ENCODE assay signal across 8 mouse cellular contexts in the genomic region with DNA sequence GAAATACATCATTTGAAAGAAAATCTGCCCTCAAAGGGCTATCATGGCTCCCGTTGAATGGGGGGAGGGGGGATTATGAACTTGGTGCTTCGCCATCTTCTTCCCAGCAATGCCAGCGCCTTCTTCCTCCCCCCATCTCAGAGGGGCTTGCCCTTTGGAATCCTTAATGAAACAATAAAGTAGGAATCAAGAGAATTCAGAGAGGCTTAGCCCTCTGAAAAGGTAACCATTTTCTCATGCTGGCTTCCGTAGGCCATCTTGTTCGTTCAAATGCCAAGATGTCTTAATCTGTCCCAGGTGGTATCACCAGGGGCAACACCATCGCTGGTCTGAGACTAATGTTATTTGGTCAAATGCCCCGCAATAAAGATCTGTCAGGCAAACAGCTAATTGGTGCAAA. TPM values are rescaled to one million over a fixed set of nuclear protein-coding genes. Genes with fewer than 3 reads are reported as not detected.
DNase-seq lines count a peak whose midpoint lies in the region; ATAC-seq and TF ChIP-seq lines count a peak whose summit lies in the region.

No protein-coding gene starts in this region.

- TF ChIP-seq POLR2A in cortical plate, adult 2 months (IDR thresholded peaks at IDR 0.05; ENCODE audit: extremely low read depth, insufficient read depth, low read length) = no peak
- TF ChIP-seq POLR2A in thymus, adult 2 months (IDR thresholded peaks at IDR 0.05; ENCODE audit: control insufficient read depth, extremely low read depth, insufficient read depth, low read length, poor library complexity) = no peak

- 0 out of 2 replicates have a peak, but pooled peaks cover 4% of the 10 kb centered on the region for H3K4me1 ChIP-seq in heart, postnatal 0 days (ENCODE audit: control insufficient read depth, insufficient read depth)
- peaks cover 9% of the 10 kb centered on the region; the same call in 1 of the 2 replicates for H3K4me1 ChIP-seq in cortical plate, adult 2 months (ENCODE audit: control insufficient read depth, insufficient read depth, low read length)
- H3K4me1 ChIP-seq in hindbrain, embryonic 11.5 days (replicated peaks; ENCODE audit: control insufficient read depth, insufficient read depth, low read length) = 0 out of 2 replicates have a peak, but pooled peaks cover 3% of the 10 kb centered on the region
- peaks cover 34% of the 10 kb centered on the region for H3K4me1 ChIP-seq in midbrain, embryonic 16.5 days (ENCODE audit: control insufficient read depth, insufficient read depth, low read length)
- peaks cover 9% of the 10 kb centered on the region for H3K4me1 ChIP-seq in thymus, adult 2 months (replicated peaks; ENCODE audit: control insufficient read depth, insufficient read depth, low read length)

- H3K36me3 ChIP-seq in heart, postnatal 0 days (replicated peaks; ENCODE audit: control insufficient read depth, insufficient read depth, low read length) = no peaks in the 10 kb centered on the region
- H3K36me3 ChIP-seq in hindbrain, embryonic 11.5 days (ENCODE audit: control insufficient read depth, insufficient read depth, low read length) = no peaks in the 10 kb centered on the region
- no peaks in the 10 kb centered on the region for H3K36me3 ChIP-seq in midbrain, embryonic 16.5 days (ENCODE audit: control insufficient read depth, insufficient read depth, low read length)
- H3K36me3 ChIP-seq in thymus, adult 2 months (ENCODE audit: control insufficient read depth, insufficient read depth, low read length) = no peaks in the 10 kb centered on the region

- H3K27ac ChIP-seq in heart, postnatal 0 days (ENCODE audit: low read depth) = no peak overlapping the region
- peak overlapping the region; percentile 55; the same call in 1 of the 2 replicates for H3K27ac ChIP-seq in cortical plate, adult 2 months (ENCODE audit: insufficient read depth, low read length)
- H3K27ac ChIP-seq in hindbrain, embryonic 11.5 days (ENCODE audit: low read depth, low read length) = peak overlapping the region; percentile 95
- peak overlapping the region; percentile 100 for H3K27ac ChIP-seq in midbrain, embryonic 16.5 days (ENCODE audit: low read length)
- no peak overlapping the region for H3K27ac ChIP-seq in thymus, adult 2 months (ENCODE audit: control insufficient read depth, insufficient read depth, low read length)

- no peak for TF ChIP-seq CTCF in heart, postnatal 0 days (IDR thresholded peaks at IDR 0.05; ENCODE audit: low read depth)
- no peak for TF ChIP-seq CTCF in cortical plate, adult 2 months (IDR thresholded peaks at IDR 0.05; ENCODE audit: extremely low read depth, insufficient read depth, low read length)
- no peak for TF ChIP-seq CTCF in thymus, adult 2 months (IDR thresholded peaks at IDR 0.05; ENCODE audit: borderline replicate concordance, control insufficient read depth, extremely low read depth, insufficient read depth, low read length, poor library complexity)

- peaks cover 15% of the 10 kb centered on the region for H3K27me3 ChIP-seq in heart, postnatal 0 days (ENCODE audit: control insufficient read depth, insufficient read depth, low read length)
- H3K27me3 ChIP-seq in hindbrain, embryonic 11.5 days (ENCODE audit: control insufficient read depth, insufficient read depth, low read length) = no peaks in the 10 kb centered on the region
- no peaks in the 10 kb centered on the region for H3K27me3 ChIP-seq in midbrain, embryonic 16.5 days (ENCODE audit: control insufficient read depth, insufficient read depth, low read depth, low read length)
- H3K27me3 ChIP-seq in thymus, adult 2 months (ENCODE audit: control insufficient read depth, insufficient read depth, low read length) = no peaks in the 10 kb centered on the region

- no peaks in the 10 kb centered on the region for H3K9me3 ChIP-seq in heart, postnatal 0 days (replicated peaks; ENCODE audit: control insufficient read depth, low read length)
- H3K9me3 ChIP-seq in hindbrain, embryonic 11.5 days (ENCODE audit: control insufficient read depth, low read length) = no peaks in the 10 kb centered on the region
- no peaks in the 10 kb centered on the region for H3K9me3 ChIP-seq in midbrain, embryonic 16.5 days (replicated peaks; ENCODE audit: control insufficient read depth, low read length, poor library complexity, severe bottlenecking)

- H3K9ac ChIP-seq in heart, postnatal 0 days (replicated peaks; ENCODE audit: low read depth, low read length) = no peak overlapping the region
- H3K9ac ChIP-seq in hindbrain, embryonic 11.5 days (ENCODE audit: low read depth, low read length) = peak overlapping the region; percentile 99
- peak overlapping the region; percentile 100 for H3K9ac ChIP-seq in midbrain, embryonic 16.5 days (ENCODE audit: low read depth, low read length)

- peak overlapping the region; percentile 70 for H3K4me2 ChIP-seq in heart, postnatal 0 days (ENCODE audit: low read depth, low read length)
- peak overlapping the region; percentile 51 for H3K4me2 ChIP-seq in hindbrain, embryonic 11.5 days (replicated peaks; ENCODE audit: low read depth, low read length)
- H3K4me2 ChIP-seq in midbrain, embryonic 16.5 days (ENCODE audit: low read length) = peak overlapping the region; percentile 74

- DNase-seq in heart, postnatal 0 days (ENCODE audit: low spot score) = no peak
- DNase-seq in heart, postnatal 4 days = no peak
- peak; percentile 69 for DNase-seq in hindbrain, embryonic 11.5 days (ENCODE audit: low spot score)
- DNase-seq in thymus, adult 2 months = no peak
- DNase-seq in adrenal gland, adult 2 months = no peak
- DNase-seq in layer of hippocampus, adult 18-20 months (ENCODE audit: low spot score in 2 of 2) = no peak

- WGBS in heart, postnatal 0 days = 77% methylated on average over 7 of the region's 7 CpGs
- 20% methylated on average over 7 of the region's 7 CpGs for WGBS in hindbrain, embryonic 11.5 days
- 5% methylated on average over 7 of the region's 7 CpGs for WGBS in midbrain, embryonic 16.5 days
- 91% methylated on average over 7 of the region's 7 CpGs for WGBS in thymus, adult 2 months

- no peak for TF ChIP-seq EP300 in heart, postnatal 0 days (IDR thresholded peaks at IDR 0.05; ENCODE audit: low read depth)

- no peak for ATAC-seq in heart, postnatal 0 days (ENCODE audit: insufficient read depth, low read depth)
- no peak for ATAC-seq in hindbrain, embryonic 11.5 days (ENCODE audit: low FRiP score)
- ATAC-seq in midbrain, embryonic 16.5 days = no peak

- 0 out of 2 replicates have a peak overlapping the region, but pooled peaks have one; percentile 66 for H3K4me3 ChIP-seq in heart, postnatal 0 days (ENCODE audit: low read depth, low read length)
- H3K4me3 ChIP-seq in cortical plate, adult 2 months (ENCODE audit: insufficient read depth, low read length) = peak overlapping the region; percentile 77
- peak overlapping the region; percentile 92 for H3K4me3 ChIP-seq in hindbrain, embryonic 11.5 days (ENCODE audit: low read depth, low read length)
- peak overlapping the region; percentile 84 for H3K4me3 ChIP-seq in midbrain, embryonic 16.5 days (ENCODE audit: low read depth, low read length)
- no peak overlapping the region for H3K4me3 ChIP-seq in thymus, adult 2 months (ENCODE audit: control insufficient read depth, insufficient read depth, low read length)

RNA-seq across cellular contexts. Expression of a gene that starts 2.1 kb away (rescaled TPM):
- 2.9 and 7.9 TPM in 2 replicates for total RNA-seq in heart, postnatal 0 days (2014; rRNA removed; ENCODE audit: low replicate concordance)
- polyA plus RNA-seq in heart, postnatal 0 days (2015; fragmentation: Nextera tagmentation; extraction: Ambion mirVana) = 2.8 and 2.9 TPM in 2 replicates
- total RNA-seq in heart, postnatal 4 days (2021) = 10 to 100 TPM; 13.7 to 15.5 TPM
- polyA plus RNA-seq in cortical plate, adult 2 months (2012; rRNA removed) = 424 and 485 TPM in 2 replicates
- 130 and 214 TPM in 2 replicates for polyA plus RNA-seq in hindbrain, embryonic 11.5 days (2014; fragmentation: Nextera tagmentation; extraction: Ambion mirVana)
- polyA plus RNA-seq in midbrain, embryonic 16.5 days (2015; fragmentation: Nextera tagmentation; extraction: Ambion mirVana) = 213 and 240 TPM in 2 replicates
- polyA plus RNA-seq in thymus, adult 2 months (2012; rRNA removed) = 13.9 and 18.1 TPM in 2 replicates
- 1 to 10 TPM; 6.6 to 8.1 TPM for total RNA-seq in adrenal gland, adult 2 months (2021)
- polyA plus RNA-seq in adrenal gland, adult 2 months (2012; rRNA removed) = 2.4 and 4.2 TPM in 2 replicates
- total RNA-seq in layer of hippocampus, adult 18-20 months (2021) = 100 to 1,000 TPM; 598 to 644 TPM

Comparison
In these comparisons a context has a peak if more than half of its experiments do, and no peak if none do; other contexts are left out.
1. H3K27ac ChIP-seq: peak in cortical plate, adult 2 months (single experiment), hindbrain, embryonic 11.5 days (single experiment) and midbrain, embryonic 16.5 days (single experiment); none in heart, postnatal 0 days (single experiment) and thymus, adult 2 months (single experiment).
2. Peak in every context shown above with its lines, with median percentiles within 50 percentile points of each other: H3K4me2 ChIP-seq.